Mouse (Mus musculus): ENCODE results near the gene Wnt7a. TPM values are rescaled to one million over a fixed set of nuclear protein-coding genes. Genes with fewer than 3 reads are reported as not detected.

Wnt7a gene
- total and polyA plus RNA-seq, 3 experiments = not detected

- TF ChIP-seq ELF1 (IDR thresholded peaks at IDR 0.05; ENCODE audit: low read depth, low read length) = no peak
- TF ChIP-seq SMC3 (IDR thresholded peaks at IDR 0.05; ENCODE audit: low read depth, low read length) = no peak
- TF ChIP-seq CHD1 (IDR thresholded peaks at IDR 0.05; ENCODE audit: low read depth, low read length) = no peak
- TF ChIP-seq RAD21 (IDR thresholded peaks at IDR 0.05; ENCODE audit: low read depth, low read length) = no peak
- TF ChIP-seq HCFC1 (IDR thresholded peaks at IDR 0.05; ENCODE audit: low read depth, low read length) = no peak
- no peak for TF ChIP-seq CHD2 (IDR thresholded peaks at IDR 0.05; ENCODE audit: low read length)
- no peak for TF ChIP-seq E2F4 (IDR thresholded peaks at IDR 0.05; ENCODE audit: borderline replicate concordance, low read depth, low read length)
- no peak for TF ChIP-seq ZKSCAN1 (IDR thresholded peaks at IDR 0.05; ENCODE audit: low read depth, low read length)
- TF ChIP-seq GABPA (IDR thresholded peaks at IDR 0.05; ENCODE audit: low read depth, low read length) = no peak
- no peak for TF ChIP-seq USF2 (IDR thresholded peaks at IDR 0.05; ENCODE audit: borderline replicate concordance in 1 of 2, insufficient read depth in 1 of 2, low read depth in 1 of 2, low read length in 2 of 2)
- TF ChIP-seq USF1 (IDR thresholded peaks at IDR 0.05; ENCODE audit: low read depth, low read length) = no peak
- TF ChIP-seq NRF1 (IDR thresholded peaks at IDR 0.05; ENCODE audit: insufficient read depth, low read depth, low read length, poor library complexity, severe bottlenecking) = no peak
- TF ChIP-seq BHLHE40 (IDR thresholded peaks at IDR 0.05; ENCODE audit: borderline replicate concordance, low read depth, low read length) = no peak
- no peak for TF ChIP-seq GATA1 (IDR thresholded peaks at IDR 0.05; ENCODE audit: low read depth, low read length)
- no peak for TF ChIP-seq MAZ (IDR thresholded peaks at IDR 0.05; ENCODE audit: low read depth, low read length)
- TF ChIP-seq POLR2AphosphoS5 (IDR thresholded peaks at IDR 0.05; ENCODE audit: borderline replicate concordance, low read depth, low read length) = no peak
- TF ChIP-seq JUND (IDR thresholded peaks at IDR 0.05; ENCODE audit: low read depth, low read length) = no peak
- no peak for TF ChIP-seq CTCF (IDR thresholded peaks at IDR 0.05 in 2 of 3, conservative IDR thresholded peaks at IDR 0.05 in 1 of 3; ENCODE audit: control insufficient read depth in 1 of 3, insufficient read depth in 1 of 3, low read depth in 2 of 3, low read length in 3 of 3, poor library complexity in 1 of 3, severe bottlenecking in 1 of 3)
- no peaks in the 10 kb centered on the region for H3K36me3 ChIP-seq (ENCODE audit: control insufficient read depth in 1 of 2, insufficient read depth in 2 of 2, low read length in 2 of 2)
Observed at GRCm38 (mm10) chr6:91324752-91325151, 86.4 kb downstream of the Wnt7a start.

GRCm38 (mm10) chr6:91322001-91322772 is 89.0 kb downstream of the Wnt7a start:
- no peaks in the 10 kb centered on the region for H3K36me3 ChIP-seq (ENCODE audit: control insufficient read depth in 1 of 2, insufficient read depth in 2 of 2, low read length in 2 of 2)
- no peaks in the 10 kb centered on the region for H3K9me3 ChIP-seq (replicated peaks; ENCODE audit: insufficient read depth, low read length)
- no peak overlapping the region for H3K4me3 ChIP-seq (ENCODE audit: control insufficient read depth in 1 of 2, insufficient read depth in 1 of 2, low read depth in 2 of 2, low read length in 2 of 2)
- H3K9ac ChIP-seq (ENCODE audit: control insufficient read depth, low read depth, low read length, poor library complexity, severe bottlenecking) = no peak overlapping the region
- peaks cover 0 to 16% of the 10 kb centered on the region in 2 experiments for H3K27me3 ChIP-seq (ENCODE audit: control insufficient read depth in 1 of 2, insufficient read depth in 2 of 2, low read length in 2 of 2)
- TF ChIP-seq SIN3A (IDR thresholded peaks at IDR 0.05; ENCODE audit: low read length) (no peak), ETS1 (IDR thresholded peaks at IDR 0.05; ENCODE audit: low read depth, low read length) (no peak), MYB (IDR thresholded peaks at IDR 0.05; ENCODE audit: low read depth, low read length) (no peak), KAT2A (conservative IDR thresholded peaks at IDR 0.05; ENCODE audit: low read depth, low read length) (no peak), ZMIZ1 (IDR thresholded peaks at IDR 0.05; ENCODE audit: low read depth, low read length) (no peak), GATA1 (IDR thresholded peaks at IDR 0.05; ENCODE audit: low read depth, low read length) (no peak), POLR2A (IDR thresholded peaks at IDR 0.05; ENCODE audit: control insufficient read depth in 1 of 2, insufficient read depth in 1 of 2, low read depth in 1 of 2, low read length in 2 of 2, poor library complexity in 1 of 2) (no peak), MEF2A (IDR thresholded peaks at IDR 0.05; ENCODE audit: extremely low read depth, insufficient replicate concordance, low read depth, low read length, poor library complexity, severe bottlenecking) (no peak), GABPA (IDR thresholded peaks at IDR 0.05; ENCODE audit: low read depth, low read length) (no peak), MYC (IDR thresholded peaks at IDR 0.05; ENCODE audit: low read depth, low read length) (no peak), ZC3H11A (IDR thresholded peaks at IDR 0.05; ENCODE audit: low read depth, low read length) (no peak)
- H3K79me2 ChIP-seq (ENCODE audit: control insufficient read depth, insufficient read depth, low read length, poor library complexity) = no peaks in the 10 kb centered on the region
- DNase-seq (ENCODE audit: low read depth, low spot score) = no peak
- H3K27ac ChIP-seq (ENCODE audit: control insufficient read depth, low read depth, low read length) = no peak overlapping the region
- no peaks in the 10 kb centered on the region for H3K4me1 ChIP-seq (ENCODE audit: control insufficient read depth in 1 of 2, insufficient read depth in 2 of 2, low read length in 2 of 2)

More at GRCm38 (mm10) chr6:91324752-91325151, 86.4 kb downstream of the Wnt7a start:
- no peak overlapping the region for H3K9ac ChIP-seq (ENCODE audit: control insufficient read depth, low read depth, low read length, poor library complexity, severe bottlenecking)
- no peaks in the 10 kb centered on the region for H3K4me1 ChIP-seq (ENCODE audit: control insufficient read depth in 1 of 2, insufficient read depth in 2 of 2, low read length in 2 of 2)
- H3K27ac ChIP-seq (ENCODE audit: control insufficient read depth, low read depth, low read length) = no peak overlapping the region
- DNase-seq (ENCODE audit: low read depth, low spot score) = no peak
- no peaks in the 10 kb centered on the region for H3K9me3 ChIP-seq (replicated peaks; ENCODE audit: insufficient read depth, low read length)
- H3K4me3 ChIP-seq (ENCODE audit: control insufficient read depth in 1 of 2, insufficient read depth in 1 of 2, low read depth in 2 of 2, low read length in 2 of 2) = no peak overlapping the region
- H3K79me2 ChIP-seq (ENCODE audit: control insufficient read depth, insufficient read depth, low read length, poor library complexity) = no peaks in the 10 kb centered on the region
- peaks cover 0 to 20% of the 10 kb centered on the region in 2 experiments; a peak in 3 of 4 replicates for H3K27me3 ChIP-seq (ENCODE audit: control insufficient read depth in 1 of 2, insufficient read depth in 2 of 2, low read length in 2 of 2)

All from MEL (cell line).